Mouse (Mus musculus): ENCODE results near the gene Adamts7.
A peak's percentile ranks its signal among the peaks of the same experiment; 100 is the strongest.

Gene Adamts7

GRCm38 (mm10) chr9:90146869-90147268, 16.0 kb upstream of the Adamts7 start:
- DNase-seq (ENCODE audit: low read depth, low spot score) = no peak

GRCm38 (mm10) chr9:90162243-90162925, 485 bp upstream of the Adamts7 start:
- DNase-seq (ENCODE audit: low read depth, low spot score) = peak; percentile 29

- DNase-seq (ENCODE audit: low read depth, low spot score) = no peak
Observed at GRCm38 (mm10) chr9:90163749-90164095, 853 bp downstream of the Adamts7 start.

GRCm38 (mm10) chr9:90164670-90165453, 2.0 kb downstream of the Adamts7 start:
- DNase-seq (ENCODE audit: low read depth, low spot score) = no peak

GRCm38 (mm10) chr9:90165590-90165989, 2.7 kb downstream of the Adamts7 start:
- no peak for DNase-seq (ENCODE audit: low read depth, low spot score)

GRCm38 (mm10) chr9:90166615-90167014, 3.7 kb downstream of the Adamts7 start:
- DNase-seq (ENCODE audit: low read depth, low spot score) = no peak

- no peak for DNase-seq (ENCODE audit: low read depth, low spot score)
Observed at GRCm38 (mm10) chr9:90169965-90170364, 7.1 kb downstream of the Adamts7 start.

GRCm38 (mm10) chr9:90171421-90171820, 8.6 kb downstream of the Adamts7 start:
- no peak for DNase-seq (ENCODE audit: low read depth, low spot score)

GRCm38 (mm10) chr9:90172528-90173321, 9.9 kb downstream of the Adamts7 start:
- no peak for DNase-seq (ENCODE audit: low read depth, low spot score)

- no peak for DNase-seq (ENCODE audit: low read depth, low spot score)
Observed at GRCm38 (mm10) chr9:90173330-90173729, 10.5 kb downstream of the Adamts7 start.

GRCm38 (mm10) chr9:90179409-90179808, 16.5 kb downstream of the Adamts7 start:
- DNase-seq (ENCODE audit: low read depth, low spot score) = no peak

GRCm38 (mm10) chr9:90181656-90182388, 19.0 kb downstream of the Adamts7 start:
- DNase-seq (ENCODE audit: low read depth, low spot score) = no peak

GRCm38 (mm10) chr9:90182636-90183421, 20.0 kb downstream of the Adamts7 start:
- no peak for DNase-seq (ENCODE audit: low read depth, low spot score)

GRCm38 (mm10) chr9:90183550-90183949, 20.7 kb downstream of the Adamts7 start:
- no peak for DNase-seq (ENCODE audit: low read depth, low spot score)

- no peak for DNase-seq (ENCODE audit: low read depth, low spot score)
Observed at GRCm38 (mm10) chr9:90184116-90184515, 21.2 kb downstream of the Adamts7 start.

- DNase-seq (ENCODE audit: low read depth, low spot score) = no peak
Observed at GRCm38 (mm10) chr9:90185356-90185910, 22.6 kb downstream of the Adamts7 start.

GRCm38 (mm10) chr9:90188893-90189292, 26.0 kb downstream of the Adamts7 start:
- DNase-seq (ENCODE audit: low read depth, low spot score) = no peak

- DNase-seq (ENCODE audit: low read depth, low spot score) = no peak
Observed at GRCm38 (mm10) chr9:90189391-90189790, 26.5 kb downstream of the Adamts7 start.

- no peak for DNase-seq (ENCODE audit: low read depth, low spot score)
Observed at GRCm38 (mm10) chr9:90195000-90195399, 32.1 kb downstream of the Adamts7 start.

- DNase-seq (ENCODE audit: low read depth, low spot score) = no peak
Observed at GRCm38 (mm10) chr9:90196262-90196661, 33.4 kb downstream of the Adamts7 start.

Measured in CD4-positive helper T cell, adult 2 months (primary cell).